ENCODE assay signal across 13 mouse cellular contexts in the genomic region with DNA sequence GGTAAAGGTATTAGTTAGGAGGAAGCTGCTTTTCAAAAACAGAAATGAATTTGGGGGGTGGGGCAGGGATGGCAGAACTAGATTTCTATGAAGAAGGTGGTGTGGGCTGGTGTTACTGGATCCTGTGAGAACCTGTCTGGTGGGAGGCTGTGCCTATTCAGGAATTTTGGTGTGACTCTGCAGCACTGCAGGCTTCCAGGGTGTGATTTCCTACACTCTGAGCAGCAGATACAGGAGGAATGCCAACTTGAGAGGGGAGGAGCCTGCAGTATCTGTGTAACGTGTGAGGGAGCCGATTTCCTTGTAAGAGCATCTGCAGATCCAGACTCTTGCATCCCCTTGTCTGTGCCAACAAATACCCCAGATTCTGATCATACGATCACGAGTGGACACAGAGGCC.
DNase-seq lines count a peak whose midpoint lies in the region; ATAC-seq lines count a peak whose summit lies in the region.
"Had no signal": no experiment of that assay in that cellular context is flagged by ENCODE, and none has a peak within 500 bp of the region (broad histone marks: within the 10 kb centered on the region; RNA-seq: fewer than 3 reads in every experiment).

No protein-coding gene starts in this region.

- H3K4me3 ChIP-seq in forebrain, embryonic 13.5 days, result no peak overlapping the region
- H3K4me3 ChIP-seq in forebrain, embryonic 10.5 days, result no peak overlapping the region
- H3K4me3 ChIP-seq: hindbrain, embryonic 15.5 days had no signal

- H3K27ac ChIP-seq in forebrain, embryonic 13.5 days, result no peak overlapping the region
- H3K27ac ChIP-seq in forebrain, embryonic 10.5 days, result no peak overlapping the region
- H3K27ac ChIP-seq: hindbrain, embryonic 15.5 days had no signal

- no peaks in the 10 kb centered on the region for H3K36me3 ChIP-seq in forebrain, embryonic 13.5 days (ENCODE audit: poor library complexity, severe bottlenecking)
- H3K36me3 ChIP-seq in forebrain, embryonic 10.5 days (replicated peaks), result no peaks in the 10 kb centered on the region
- H3K36me3 ChIP-seq: hindbrain, embryonic 15.5 days had no signal

- no peak overlapping the region for H3K4me2 ChIP-seq in forebrain, embryonic 13.5 days
- H3K4me2 ChIP-seq: hindbrain, embryonic 15.5 days had no signal

- H3K9ac ChIP-seq in forebrain, embryonic 13.5 days, result no peak overlapping the region
- H3K9ac ChIP-seq: hindbrain, embryonic 15.5 days had no signal

- no peak for DNase-seq in forebrain, embryonic 10.5 days (ENCODE audit: extremely low spot score, low spot score)
- DNase-seq in layer of hippocampus, adult 18-20 months (ENCODE audit: low spot score in 2 of 2), result peak; percentile 9 to 13
- DNase-seq in layer of hippocampus, adult 9-11 months, result no peak
- DNase-seq in heart, postnatal 4 days, result peak; percentile 50
- DNase-seq in right cerebral cortex, postnatal 36 days (ENCODE audit: low spot score in 2 of 2), result peak; percentile 40 to 70
- no peak for DNase-seq in embryo, embryonic 10 days (ENCODE audit: low spot score)
- no peak for DNase-seq in adrenal gland, adult 2 months
- DNase-seq: adrenal gland, postnatal 25 days; gastrocnemius, postnatal 14 days; kidney, adult 2 months; lung, adult 18-20 months had no signal

- H3K27me3 ChIP-seq in forebrain, embryonic 13.5 days, result no peaks in the 10 kb centered on the region
- no peaks in the 10 kb centered on the region for H3K27me3 ChIP-seq in forebrain, embryonic 10.5 days (ENCODE audit: poor library complexity, severe bottlenecking)
- H3K27me3 ChIP-seq: hindbrain, embryonic 15.5 days had no signal

- ATAC-seq in forebrain, embryonic 13.5 days, result peak; percentile 30; the same call in 1 of the 2 replicates

- H3K4me1 ChIP-seq in forebrain, embryonic 13.5 days, result no peaks in the 10 kb centered on the region
- H3K4me1 ChIP-seq in forebrain, embryonic 10.5 days, result no peaks in the 10 kb centered on the region

- no peaks in the 10 kb centered on the region for H3K9me3 ChIP-seq in forebrain, embryonic 13.5 days (replicated peaks)
- H3K9me3 ChIP-seq in forebrain, embryonic 10.5 days, result no peaks in the 10 kb centered on the region
- H3K9me3 ChIP-seq: hindbrain, embryonic 15.5 days had no signal

- WGBS in forebrain, embryonic 13.5 days, result 71% methylated on average over 4 of the region's 4 CpGs
- WGBS in forebrain, embryonic 10.5 days, result 84% methylated on average over 4 of the region's 4 CpGs

Comparison
In these comparisons a context has a peak if more than half of its experiments do, and no peak if none do; other contexts are left out.
1. DNase-seq: peak in layer of hippocampus, adult 18-20 months (2 of 2), heart, postnatal 4 days (single experiment) and right cerebral cortex, postnatal 36 days (2 of 2); none in forebrain, embryonic 10.5 days (single experiment), layer of hippocampus, adult 9-11 months (single experiment), embryo, embryonic 10 days (single experiment) and adrenal gland, adult 2 months (single experiment).